Mouse (Mus musculus) kidney, embryonic 14.5 days (tissue): ENCODE measurements around the gene Dcaf5. TPM values are rescaled to one million over a fixed set of nuclear protein-coding genes. Genes with fewer than 3 reads are reported as not detected.
"Not testable (repeated sequence)": the region's sequence is repeated elsewhere in the genome, so short reads cannot be mapped to it uniquely, and the experiment has no call there.

Source experiments
- ATAC-seq: fragments of 200-750 bp; cut with Nextera tagmentation; 2 replicates; pipeline ENCODE4 v1.8.0; 2017; ENCODE audit warnings: moderate number of reproducible peaks, mild to moderate bottlenecking, moderate TSS enrichment, moderate library complexity; ENCODE audit not compliant: low FRiP score, low TSS enrichment
- H3K27ac ChIP-seq: fragments of 300-500 bp; sonication (generic); 2 replicates; pipeline ENCODE4 v1.5.1; 2014; ENCODE audit warnings: low read depth, mild to moderate bottlenecking, low read length, moderate library complexity, mixed read lengths
- H3K27me3 ChIP-seq: fragments of 300-500 bp; sonication (generic); 2 replicates; pipeline ENCODE4 v1.6.1; 2014; ENCODE audit warnings: mild to moderate bottlenecking, low read length; ENCODE audit not compliant: control insufficient read depth, insufficient read depth
- H3K36me3 ChIP-seq: fragments of 300-500 bp; sonication (generic); 2 replicates; pipeline ENCODE4 v1.6.1; 2014; ENCODE audit warnings: low read length, mixed read lengths; ENCODE audit not compliant: control insufficient read depth, insufficient read depth
- H3K4me1 ChIP-seq: fragments of 300-500 bp; sonication (generic); 2 replicates; pipeline ENCODE4 v1.6.1; 2014; ENCODE audit warnings: low read length, mixed read lengths; ENCODE audit not compliant: control insufficient read depth, insufficient read depth
- H3K4me2 ChIP-seq: fragments of 300-500 bp; sonication (generic); replicated peaks from 2 replicates; pipeline ENCODE4 v1.6.1; 2014; ENCODE audit warnings: low read depth, mild to moderate bottlenecking, low read length
- H3K4me3 ChIP-seq: fragments of 300-500 bp; sonication (generic); 2 replicates; pipeline ENCODE4 v1.5.1; 2014; ENCODE audit warnings: mild to moderate bottlenecking, low read length
- H3K9ac ChIP-seq: fragments of 300-500 bp; sonication (generic); 2 replicates; pipeline ENCODE4 v1.6.1; 2014; ENCODE audit warnings: low read depth, mild to moderate bottlenecking, low read length, moderate library complexity
- H3K9me3 ChIP-seq: fragments of 300-500 bp; sonication (generic); 2 replicates; pipeline ENCODE4 v1.6.1; 2016; ENCODE audit warnings: low read length; ENCODE audit not compliant: control insufficient read depth
- WGBS: fragments of 180-500 bp; shearing (Covaris S2); extraction: QIAGEN DNeasy Blood & Tissue Kit; methylation state at CpG from one replicate; pipeline ENCODE4 v1.1.7; 2014; 5-methylcytosine and 5-hydroxymethylcytosine counted together
- polyA plus RNA-seq: library from polyadenylated mRNA; unstranded; fragments of >200 nt; fragmentation: Nextera tagmentation; extraction: Ambion mirVana; gene quantifications from 2 replicates; pipeline ENCODE4 v1.2.1, GENCODE M21; 2014

The Dcaf5 gene
- polyA plus RNA-seq, 1 experiment from 2014 or later: 11.2 TPM

GRCm38 (mm10) chr12:80462292-80462896 is 26.0 kb upstream of the Dcaf5 start:
- 12% methylated on average over 10 of the region's 10 CpGs for WGBS
- H3K27me3 ChIP-seq, H3K9me3 ChIP-seq, H3K27ac ChIP-seq, H3K36me3 ChIP-seq, H3K4me1 ChIP-seq: not testable (repeated sequence)
- Histone ChIP-seq H3K4me2 (peak overlapping the region; percentile 51), H3K9ac (0 out of 2 replicates have a peak overlapping the region, but pooled peaks have one; percentile 66), H3K4me3 (peak overlapping the region; percentile 48)
- ATAC-seq: peak; percentile 11; the same call in 1 of the 2 replicates

DNA sequence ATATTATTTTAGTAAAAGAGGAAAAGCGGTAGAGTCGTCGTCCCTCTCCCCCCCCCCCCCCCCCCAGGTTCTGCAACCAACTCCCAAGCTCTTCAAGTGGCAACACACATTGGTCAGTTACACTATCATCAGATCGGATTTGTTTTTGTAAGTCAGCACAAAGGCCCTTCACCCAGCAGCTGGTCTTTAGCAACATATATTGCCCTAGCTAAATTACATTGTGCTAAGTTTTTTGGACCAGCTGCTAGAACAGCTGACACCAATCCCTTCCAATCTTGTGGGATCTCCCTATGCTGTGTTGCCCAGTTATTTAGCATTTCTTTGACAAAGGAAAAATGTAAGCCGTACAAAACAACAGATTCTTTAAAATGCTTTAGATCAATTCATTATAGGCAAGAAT is 21.6 kb upstream of the Dcaf5 start:
- H3K36me3 ChIP-seq: no peaks in the 10 kb centered on the region
- no peak overlapping the region for H3K4me2 ChIP-seq
- WGBS: 54% methylated on average over 5 of the region's 5 CpGs

GRCm38 (mm10) chr12:80453506-80453905 is 17.1 kb upstream of the Dcaf5 start:
- no peak for ATAC-seq
- no peak overlapping the region for H3K9ac ChIP-seq
- 70% methylated on average over 1 of the region's 1 CpGs for WGBS
- H3K4me2 ChIP-seq: no peak overlapping the region
- no peak overlapping the region for H3K4me3 ChIP-seq
- H3K27ac ChIP-seq: no peak overlapping the region
- no peaks in the 10 kb centered on the region for H3K27me3 ChIP-seq
- H3K4me1 ChIP-seq: no peaks in the 10 kb centered on the region
- H3K9me3 ChIP-seq: no peaks in the 10 kb centered on the region
- no peaks in the 10 kb centered on the region for H3K36me3 ChIP-seq

More for the DNA sequence above, 21.6 kb upstream of the Dcaf5 start:
- Histone ChIP-seq H3K4me1 (no peaks in the 10 kb centered on the region), H3K4me3 (no peak overlapping the region), H3K9me3 (no peaks in the 10 kb centered on the region), H3K27ac (no peak overlapping the region), H3K27me3 (no peaks in the 10 kb centered on the region), H3K9ac (no peak overlapping the region)
- no peak for ATAC-seq

- no peaks in the 10 kb centered on the region for H3K9me3 ChIP-seq
- no peaks in the 10 kb centered on the region for H3K4me1 ChIP-seq
- H3K36me3 ChIP-seq: no peaks in the 10 kb centered on the region
- H3K4me3 ChIP-seq: no peak overlapping the region
- no peak overlapping the region for H3K27ac ChIP-seq
- 86% methylated on average over 9 of the region's 9 CpGs for WGBS
- H3K4me2 ChIP-seq: no peak overlapping the region
- H3K27me3 ChIP-seq: no peaks in the 10 kb centered on the region
- ATAC-seq: no peak
- H3K9ac ChIP-seq: no peak overlapping the region
These were observed 8.2 kb upstream of the Dcaf5 start for GRCm38 (mm10) chr12:80444525-80445109.

GRCm38 (mm10) chr12:80440957-80441356 is 4.6 kb upstream of the Dcaf5 start:
- 0 out of 2 replicates have a peak, but pooled peaks cover 3% of the 10 kb centered on the region for H3K4me1 ChIP-seq
- no peak overlapping the region for H3K4me2 ChIP-seq
- H3K27ac ChIP-seq: no peak overlapping the region
- WGBS: 78% methylated on average over 2 of the region's 2 CpGs
- H3K27me3 ChIP-seq: no peaks in the 10 kb centered on the region
- H3K36me3 ChIP-seq: no peaks in the 10 kb centered on the region
- H3K9me3 ChIP-seq: no peaks in the 10 kb centered on the region
- H3K9ac ChIP-seq: no peak overlapping the region
- no peak overlapping the region for H3K4me3 ChIP-seq
- no peak for ATAC-seq

DNA sequence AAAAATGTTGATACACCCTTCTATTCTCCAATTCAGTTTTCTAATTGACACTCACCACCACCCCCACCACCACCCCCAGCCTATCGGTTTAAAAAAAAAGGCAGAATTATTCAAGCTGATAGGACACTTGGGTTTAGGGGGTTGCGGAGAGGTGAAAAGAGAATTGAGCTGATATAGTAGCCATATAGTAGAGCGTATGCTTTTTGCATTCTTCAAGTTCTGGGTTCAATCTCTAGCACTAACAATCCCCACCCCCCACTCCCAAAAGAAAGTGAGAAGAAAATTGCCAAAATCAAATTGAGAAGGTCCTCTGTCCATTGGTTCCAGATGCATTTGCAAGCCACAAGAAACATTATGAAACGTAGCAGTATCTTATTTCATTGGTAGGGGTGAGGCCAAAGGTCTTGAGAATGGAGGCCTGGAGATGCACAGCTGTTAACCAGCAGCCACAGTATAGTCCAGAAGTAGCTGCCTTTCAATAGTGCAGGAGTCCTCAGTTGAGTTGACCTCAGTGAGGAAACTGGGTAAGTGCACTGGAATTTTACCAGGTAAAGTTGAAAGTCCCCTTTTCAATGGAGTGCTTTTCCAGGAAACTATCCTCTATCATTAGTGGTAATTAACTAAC is 762 bp upstream of the Dcaf5 start:
- H3K27ac ChIP-seq: peak overlapping the region; percentile 97; the same call in 1 of the 2 replicates
- peaks cover 7% of the 10 kb centered on the region; the same call in 1 of the 2 replicates for H3K4me1 ChIP-seq
- H3K9ac ChIP-seq: peak overlapping the region; percentile 90
- WGBS: 33% methylated on average over 4 of the region's 4 CpGs
- H3K9me3 ChIP-seq: no peaks in the 10 kb centered on the region
- no peaks in the 10 kb centered on the region for H3K36me3 ChIP-seq
- ATAC-seq: no peak
- peak overlapping the region; percentile 93 for H3K4me3 ChIP-seq
- no peaks in the 10 kb centered on the region for H3K27me3 ChIP-seq
- H3K4me2 ChIP-seq: peak overlapping the region; percentile 76

GRCm38 (mm10) chr12:80435887-80436286 is 514 bp downstream of the Dcaf5 start:
- Histone ChIP-seq H3K4me2 (peak overlapping the region; percentile 76), H3K9ac (peak overlapping the region; percentile 90), H3K36me3 (0 out of 2 replicates have a peak, but pooled peaks cover 3% of the 10 kb centered on the region), H3K27me3 (no peaks in the 10 kb centered on the region), H3K4me1 (peaks cover 7% of the 10 kb centered on the region; the same call in 1 of the 2 replicates), H3K27ac (peak overlapping the region; percentile 97), H3K9me3 (no peaks in the 10 kb centered on the region), H3K4me3 (peak overlapping the region; percentile 93)
- peak; percentile 43 for ATAC-seq
- WGBS: 0% methylated on average over 9 of the region's 10 CpGs

- no peaks in the 10 kb centered on the region for H3K27me3 ChIP-seq
- peak overlapping the region; percentile 90 for H3K9ac ChIP-seq
- no peaks in the 10 kb centered on the region for H3K9me3 ChIP-seq
- WGBS: under 1% methylated on average over 37 of the region's 64 CpGs
- H3K4me3 ChIP-seq: peak overlapping the region; percentile 93
- peak; percentile 79 for ATAC-seq
- peak overlapping the region; percentile 97 for H3K27ac ChIP-seq
- H3K4me2 ChIP-seq: peak overlapping the region; percentile 76
- 0 out of 2 replicates have a peak, but pooled peaks cover 3% of the 10 kb centered on the region for H3K36me3 ChIP-seq
- H3K4me1 ChIP-seq: peaks cover 7% of the 10 kb centered on the region; the same call in 1 of the 2 replicates
These were observed 1.3 kb downstream of the Dcaf5 start for GRCm38 (mm10) chr12:80434961-80435691.
